Mouse (Mus musculus): ENCODE measurements around the gene Zzz3.

Zzz3 gene

GRCm38 (mm10) chr3:152494667-152495360, 99.5 kb downstream of the Zzz3 start:
- in situ Hi-C loops (cut with MboI, MseI), result no loop called here

DNA sequence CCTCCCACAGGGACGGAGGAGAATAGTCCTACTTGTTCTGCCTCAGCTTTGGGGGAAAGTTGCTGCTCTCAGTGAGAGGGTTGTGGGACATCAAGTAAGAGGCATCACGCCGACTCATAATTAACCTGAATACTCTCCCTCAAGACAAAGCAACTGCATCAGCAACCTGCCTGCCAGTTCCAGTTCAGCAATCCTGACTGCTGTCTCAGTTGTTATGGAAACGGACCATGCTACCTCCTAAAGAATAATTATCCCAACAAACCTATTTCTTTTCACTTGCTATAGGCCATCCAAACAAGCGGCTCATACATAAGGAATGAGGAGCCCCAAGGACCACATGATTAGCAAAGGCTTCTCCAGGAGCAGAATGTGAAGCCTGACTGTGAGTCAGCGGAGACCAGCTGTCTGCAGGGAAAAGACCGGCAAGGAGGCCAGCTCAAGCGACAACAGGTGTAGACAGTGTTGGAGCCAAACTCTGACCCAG, 100.2 kb downstream of the Zzz3 start:
- in situ Hi-C loops (cut with MboI, MseI), result no loop called here

- in situ Hi-C loops (cut with MboI, MseI), result no loop called here
These were observed 101.8 kb downstream of the Zzz3 start for GRCm38 (mm10) chr3:152497084-152497483.

DNA sequence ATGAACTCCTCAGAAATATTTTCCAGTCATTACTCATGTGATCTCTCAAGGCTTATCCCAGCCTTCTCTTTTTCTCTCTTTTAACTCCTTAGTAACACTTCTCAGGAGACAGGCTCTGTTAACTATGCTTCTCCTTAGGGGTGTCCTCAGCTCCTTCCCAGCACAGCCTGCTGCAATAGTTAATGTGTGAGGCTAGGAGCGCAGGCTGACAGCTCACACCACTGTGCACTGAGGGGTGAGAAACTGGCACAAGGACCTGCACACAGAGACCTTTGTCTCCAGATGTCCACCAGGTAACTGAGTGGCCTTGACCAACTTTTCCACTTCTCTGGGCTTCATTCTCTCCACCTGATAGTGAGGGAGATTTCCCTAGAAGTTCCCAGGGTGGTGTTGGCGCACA, 102.6 kb downstream of the Zzz3 start:
- in situ Hi-C loops (cut with MboI, MseI), result no loop called here

- in situ Hi-C loops (cut with MboI, MseI), result no loop called here
These were observed 103.9 kb downstream of the Zzz3 start for GRCm38 (mm10) chr3:152498968-152499696.

DNA sequence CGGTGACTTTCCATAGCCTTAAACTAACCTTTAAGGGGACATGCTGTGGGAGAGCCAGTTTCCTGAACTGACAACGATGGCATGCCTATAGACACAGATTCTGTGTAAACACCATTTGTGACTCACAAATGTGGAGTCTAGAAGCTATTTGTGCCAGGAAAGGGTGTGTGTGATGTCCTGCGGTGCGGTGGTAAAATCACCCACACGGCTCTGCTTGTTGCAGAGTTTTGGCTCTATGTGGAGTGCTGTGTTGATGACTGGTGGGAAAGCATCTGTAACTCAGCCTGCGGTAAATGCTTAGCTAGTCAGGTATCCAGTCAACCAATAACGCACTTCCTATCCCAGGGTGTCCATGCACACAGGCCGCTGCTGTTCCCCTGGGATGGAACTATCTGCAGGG, 112.6 kb downstream of the Zzz3 start:
- in situ Hi-C loops (cut with MboI, MseI), result no loop called here

GRCm38 (mm10) chr3:152508419-152508993, 113.2 kb downstream of the Zzz3 start:
- in situ Hi-C loops (cut with MboI, MseI), result no loop called here

GRCm38 (mm10) chr3:152509268-152509667, 114.0 kb downstream of the Zzz3 start:
- in situ Hi-C loops (cut with MboI, MseI), result no loop called here

All from T-helper 1 cell (primary cell).